Mouse (Mus musculus) lung, postnatal 0 days (tissue): Measurements from ENCODE around the gene Zfp691.

Source experiments
- CTCF ChIP-seq: IDR thresholded peaks from 2 replicates; pipeline ENCODE4 v1.5.1; 2016; ENCODE audit warnings: antibody characterized with exemption, mild to moderate bottlenecking
- EP300 ChIP-seq: IDR thresholded peaks from 2 replicates; pipeline ENCODE4 v1.6.1; 2016; ENCODE audit warnings: antibody characterized with exemption, mild to moderate bottlenecking, control low read depth

DNA sequence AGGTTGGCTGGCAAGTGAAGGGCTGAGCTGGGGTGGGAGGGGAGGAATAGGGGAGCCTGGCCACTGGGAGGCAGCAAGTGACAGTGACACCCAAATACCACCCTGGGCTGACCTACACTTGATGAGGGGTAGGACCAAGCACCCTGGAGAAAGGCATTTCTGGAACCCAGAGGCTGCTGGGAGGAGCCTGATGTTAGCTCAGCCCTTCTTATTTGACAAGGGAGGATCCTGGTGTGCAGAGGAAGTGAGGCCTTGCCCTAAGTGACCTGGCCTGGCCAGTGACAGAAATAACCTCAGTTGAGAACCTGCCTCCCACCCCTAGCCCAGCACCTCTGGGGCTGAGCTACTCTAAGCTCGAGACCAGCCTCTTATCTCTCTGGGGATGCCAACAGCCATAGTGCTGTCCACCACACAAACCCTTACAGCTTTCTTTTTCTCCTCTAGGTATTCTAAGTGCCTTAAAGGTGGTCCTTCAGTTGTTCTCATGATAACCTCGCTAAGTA, 49.2 kb downstream of the Zfp691 start:
- TF ChIP-seq CTCF (no peak), EP300 (no peak)
